8 mouse cellular contexts compared by ENCODE assay signal in the genomic region with DNA sequence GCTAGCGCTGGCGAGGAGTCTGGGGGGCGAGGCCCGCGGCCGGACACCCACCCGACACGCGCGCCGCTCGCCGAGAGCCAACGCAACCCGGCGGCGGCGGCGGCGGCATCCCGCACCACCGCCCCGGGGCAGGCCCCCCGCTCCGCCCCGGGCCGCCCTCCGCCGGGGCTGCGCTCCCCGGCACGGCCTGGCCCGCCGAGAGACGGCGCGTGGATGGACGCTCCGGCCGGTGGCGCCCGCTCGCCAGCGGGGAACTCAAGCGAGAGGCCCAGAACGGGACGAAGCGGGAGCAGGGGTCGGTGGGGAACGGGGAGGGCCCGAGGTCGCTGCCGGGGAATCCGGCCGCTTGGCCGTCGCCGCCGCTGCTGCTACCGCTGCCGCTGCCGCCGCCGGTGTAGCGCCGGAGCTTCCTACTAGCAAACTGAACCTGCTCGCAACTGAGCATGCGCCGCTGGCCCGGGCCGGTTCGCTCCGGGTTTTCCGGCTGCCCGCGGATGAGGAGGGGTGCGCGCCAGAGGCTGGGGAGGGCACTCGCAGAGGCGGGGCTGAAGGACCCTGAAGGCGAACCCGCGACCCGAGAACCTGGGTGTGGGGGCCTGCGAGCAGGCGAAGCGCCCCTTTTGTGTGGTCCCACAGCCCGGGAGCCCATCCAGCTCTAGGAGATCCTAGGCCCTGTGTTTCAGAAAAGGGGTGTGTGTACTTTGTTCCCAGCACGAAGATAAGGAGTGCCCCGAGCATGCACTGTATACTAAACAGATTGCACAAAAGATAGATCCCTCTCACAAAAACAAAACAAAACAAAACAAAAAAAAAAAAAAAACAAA. TPM values are rescaled to one million over a fixed set of nuclear protein-coding genes. Genes with fewer than 3 reads are reported as not detected.
A peak's percentile ranks its signal among the peaks of the same experiment; 100 is the strongest.
DNase-seq lines count a peak whose midpoint lies in the region; ATAC-seq and TF ChIP-seq lines count a peak whose summit lies in the region.

Gene Sos1 (minus strand): TSS at position 423 of the 824 bp plus-strand sequence.

- peak within 1 kb of the TSS; percentile 97 for H3K27ac ChIP-seq in forebrain, embryonic 13.5 days
- peak within 1 kb of the TSS; percentile 92 for H3K27ac ChIP-seq in liver, embryonic 16.5 days (ENCODE audit: low read length)
- H3K27ac ChIP-seq in neural tube, embryonic 12.5 days = peak within 1 kb of the TSS; percentile 92
- peak within 1 kb of the TSS; percentile 96 for H3K27ac ChIP-seq in stomach, postnatal 0 days (replicated peaks)

- peak within 1 kb of the TSS; percentile 83 for H3K4me2 ChIP-seq in forebrain, embryonic 13.5 days
- peak within 1 kb of the TSS; percentile 85 for H3K4me2 ChIP-seq in liver, embryonic 16.5 days (ENCODE audit: low read depth, low read length)
- H3K4me2 ChIP-seq in neural tube, embryonic 12.5 days (replicated peaks) = peak within 1 kb of the TSS; percentile 71
- H3K4me2 ChIP-seq in stomach, postnatal 0 days (replicated peaks; ENCODE audit: low read depth) = peak within 1 kb of the TSS; percentile 76

- H3K4me3 ChIP-seq in forebrain, embryonic 13.5 days = peak within 1 kb of the TSS; percentile 94
- peak within 1 kb of the TSS; percentile 90 for H3K4me3 ChIP-seq in liver, embryonic 16.5 days (ENCODE audit: low read depth, low read length)
- peak within 1 kb of the TSS; percentile 97 for H3K4me3 ChIP-seq in neural tube, embryonic 12.5 days
- peak within 1 kb of the TSS; percentile 86 for H3K4me3 ChIP-seq in stomach, postnatal 0 days (ENCODE audit: low read depth, low read length)

- intact Hi-C loops in heart, postnatal 10 days (cut with DNase I) = no loop called here

- H3K36me3 ChIP-seq in forebrain, embryonic 13.5 days (ENCODE audit: poor library complexity, severe bottlenecking) = 0 out of 2 replicates have a peak, but pooled peaks cover 6% of the 10 kb centered on the region
- no peaks in the 10 kb centered on the region for H3K36me3 ChIP-seq in liver, embryonic 16.5 days (ENCODE audit: control insufficient read depth, insufficient read depth)
- no peaks in the 10 kb centered on the region for H3K36me3 ChIP-seq in neural tube, embryonic 12.5 days
- H3K36me3 ChIP-seq in stomach, postnatal 0 days (ENCODE audit: control insufficient read depth, insufficient read depth, low read length) = no peaks in the 10 kb centered on the region

- no peaks in the 10 kb centered on the region for H3K27me3 ChIP-seq in forebrain, embryonic 13.5 days
- no peaks in the 10 kb centered on the region for H3K27me3 ChIP-seq in liver, embryonic 16.5 days (ENCODE audit: control insufficient read depth, insufficient read depth, low read depth, low read length)
- no peaks in the 10 kb centered on the region for H3K27me3 ChIP-seq in neural tube, embryonic 12.5 days (replicated peaks)
- no peaks in the 10 kb centered on the region for H3K27me3 ChIP-seq in stomach, postnatal 0 days (ENCODE audit: control insufficient read depth, insufficient read depth, low read length)

- ATAC-seq in cerebellum, adult (ENCODE audit: insufficient number of reproducible peaks, low FRiP score, low TSS enrichment) = peak; percentile 80
- peak; percentile 89 for ATAC-seq in forebrain, embryonic 13.5 days
- peak; percentile 80 for ATAC-seq in liver, embryonic 16.5 days (ENCODE audit: low read depth)
- ATAC-seq in neural tube, embryonic 12.5 days (ENCODE audit: low FRiP score, low read depth) = peak; percentile 81
- peak; percentile 86 for ATAC-seq in stomach, postnatal 0 days (ENCODE audit: low FRiP score, low TSS enrichment)

- H3K9ac ChIP-seq in forebrain, embryonic 13.5 days = peak within 1 kb of the TSS; percentile 97
- peak within 1 kb of the TSS; percentile 92 for H3K9ac ChIP-seq in liver, embryonic 16.5 days (ENCODE audit: low read depth, low read length)
- peak within 1 kb of the TSS; percentile 98 for H3K9ac ChIP-seq in neural tube, embryonic 12.5 days
- peak within 1 kb of the TSS; percentile 92 for H3K9ac ChIP-seq in stomach, postnatal 0 days (ENCODE audit: low read length)

- no peaks in the 10 kb centered on the region for H3K9me3 ChIP-seq in forebrain, embryonic 13.5 days (replicated peaks)
- no peaks in the 10 kb centered on the region for H3K9me3 ChIP-seq in liver, embryonic 16.5 days (replicated peaks; ENCODE audit: control insufficient read depth, low read length)
- no peaks in the 10 kb centered on the region for H3K9me3 ChIP-seq in neural tube, embryonic 12.5 days
- H3K9me3 ChIP-seq in stomach, postnatal 0 days (ENCODE audit: control insufficient read depth, low read length) = no peaks in the 10 kb centered on the region

- peak; percentile 94 for DNase-seq in ES-CJ7 (ENCODE audit: low read depth, low spot score)
- DNase-seq in heart, postnatal 10 days = peak; percentile 97 to 98
- DNase-seq in kidney, postnatal 4 days = peak; percentile 98
- peak; percentile 96 for DNase-seq in stomach, postnatal 0 days (ENCODE audit: low spot score)

- TF ChIP-seq EP300 in stomach, postnatal 0 days (optimal IDR thresholded peaks at IDR 0.05) = no peak

- peaks cover 29% of the 10 kb centered on the region for H3K4me1 ChIP-seq in forebrain, embryonic 13.5 days
- peaks cover 29% of the 10 kb centered on the region for H3K4me1 ChIP-seq in liver, embryonic 16.5 days (ENCODE audit: control insufficient read depth, low read depth, low read length)
- peaks cover 17% of the 10 kb centered on the region; the same call in 1 of the 2 replicates for H3K4me1 ChIP-seq in neural tube, embryonic 12.5 days
- no peaks in the 10 kb centered on the region for H3K4me1 ChIP-seq in stomach, postnatal 0 days (replicated peaks; ENCODE audit: control insufficient read depth, insufficient read depth)

- WGBS in forebrain, embryonic 13.5 days = under 1% methylated on average over 64 of the region's 90 CpGs
- WGBS in liver, embryonic 16.5 days (ENCODE audit: insufficient replicate concordance) = under 1% methylated on average over 74 of the region's 90 CpGs
- WGBS in neural tube, embryonic 12.5 days = under 1% methylated on average over 85 of the region's 90 CpGs
- WGBS in stomach, postnatal 0 days = under 1% methylated on average over 75 of the region's 90 CpGs

- TF ChIP-seq CTCF in stomach, postnatal 0 days (IDR thresholded peaks at IDR 0.05; ENCODE audit: low read depth) = 0 out of 2 replicates have a peak, but pooled peaks have one; percentile 8

RNA-seq across cellular contexts. Expression of gene Sos1, which starts in this region (rescaled TPM):
- 6.6 and 6.9 TPM in 2 replicates for polyA plus RNA-seq in forebrain, embryonic 13.5 days (2015; fragmentation: Nextera tagmentation; extraction: Ambion mirVana)
- total RNA-seq in heart, postnatal 10 days (2021) = 10 to 100 TPM; 16.2 to 17.9 TPM
- 0.76 and 0.85 TPM in 2 replicates for polyA plus RNA-seq in liver, embryonic 16.5 days (2015; fragmentation: Nextera tagmentation; extraction: Ambion mirVana)
- polyA plus RNA-seq in neural tube, embryonic 12.5 days (2016; fragmentation: Nextera tagmentation; extraction: Ambion mirVana) = 7.8 and 8.5 TPM in 2 replicates
- 2.2 TPM in 2 replicates for polyA plus RNA-seq in stomach, postnatal 0 days (2015; fragmentation: Nextera tagmentation; extraction: Ambion mirVana)

Comparison
In these comparisons a context has a peak if more than half of its experiments do, and no peak if none do; other contexts are left out.
1. Peak in every context shown above with its lines: DNase-seq, ATAC-seq, H3K4me3 ChIP-seq and H3K27ac ChIP-seq.
2. Peak in ATAC-seq, H3K4me3 ChIP-seq, H3K27ac ChIP-seq, H3K9ac ChIP-seq and H3K4me2 ChIP-seq in liver, embryonic 16.5 days; RNA of the gene not detected or under 1 TPM.